Mouse (Mus musculus): ENCODE measurements around the gene Hivep1. TPM values are rescaled to one million over a fixed set of nuclear protein-coding genes. Genes with fewer than 3 reads are reported as not detected.

Gene Hivep1
- total and polyA plus RNA-seq, 3 experiments: 2.2 to 15.9 TPM; not detected in 1

DNA sequence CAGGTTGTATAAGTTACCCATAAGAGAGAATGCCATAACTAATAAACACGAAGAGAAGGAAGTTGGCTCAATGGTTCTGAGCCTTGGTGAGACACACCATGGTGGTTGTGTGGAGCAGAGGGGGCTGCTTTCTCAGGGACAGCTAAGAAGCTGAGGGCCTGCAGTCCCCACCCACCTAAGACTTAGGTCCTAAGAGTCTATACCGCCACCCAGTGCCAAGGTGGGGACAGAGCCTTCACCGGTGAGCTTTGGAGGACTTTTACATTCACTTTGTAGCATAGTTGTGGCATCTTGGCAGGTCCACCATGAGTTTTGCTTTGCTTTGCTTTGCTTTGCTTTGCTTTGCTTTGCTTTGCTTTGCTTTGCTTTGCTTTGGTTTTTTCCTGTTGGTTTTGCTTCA, 92.8 kb downstream of the Hivep1 start:
- H3K79me2 ChIP-seq (ENCODE audit: control insufficient read depth, insufficient read depth, low read length, poor library complexity): no peaks in the 10 kb centered on the region
- no peaks in the 10 kb centered on the region for H3K36me3 ChIP-seq (ENCODE audit: control insufficient read depth in 1 of 2, insufficient read depth in 2 of 2, low read length in 2 of 2)
- no peak for TF ChIP-seq ETS1 (IDR thresholded peaks at IDR 0.05; ENCODE audit: low read depth, low read length)
- TF ChIP-seq BHLHE40 (IDR thresholded peaks at IDR 0.05; ENCODE audit: borderline replicate concordance, low read depth, low read length): no peak
- TF ChIP-seq ZNF384 (IDR thresholded peaks at IDR 0.05; ENCODE audit: low read depth, low read length): no peak
- TF ChIP-seq MYC (IDR thresholded peaks at IDR 0.05; ENCODE audit: low read depth, low read length): no peak
- TF ChIP-seq CHD1 (IDR thresholded peaks at IDR 0.05; ENCODE audit: low read depth, low read length): no peak
- no peak for TF ChIP-seq MXI1 (IDR thresholded peaks at IDR 0.05; ENCODE audit: low read depth, low read length)
- TF ChIP-seq ELF1 (IDR thresholded peaks at IDR 0.05; ENCODE audit: low read depth, low read length): no peak
- TF ChIP-seq TBP (IDR thresholded peaks at IDR 0.05; ENCODE audit: low read depth, low read length): no peak
- no peak for TF ChIP-seq E2F4 (IDR thresholded peaks at IDR 0.05; ENCODE audit: borderline replicate concordance, low read depth, low read length)
- peak; percentile 37 for TF ChIP-seq RAD21 (IDR thresholded peaks at IDR 0.05; ENCODE audit: low read depth, low read length)
- no peak for TF ChIP-seq ZC3H11A (IDR thresholded peaks at IDR 0.05; ENCODE audit: low read depth, low read length)
- peak; percentile 41 for TF ChIP-seq SMC3 (IDR thresholded peaks at IDR 0.05; ENCODE audit: low read depth, low read length)
- TF ChIP-seq GABPA (IDR thresholded peaks at IDR 0.05; ENCODE audit: low read depth, low read length): no peak
- no peak for TF ChIP-seq USF1 (IDR thresholded peaks at IDR 0.05; ENCODE audit: low read depth, low read length)
- no peak for TF ChIP-seq POLR2AphosphoS2 (IDR thresholded peaks at IDR 0.05; ENCODE audit: low read length)
- peak; percentile 5 to 46 (median 38); a peak in 4 of 6 replicates for TF ChIP-seq CTCF (IDR thresholded peaks at IDR 0.05 in 2 of 3, conservative IDR thresholded peaks at IDR 0.05 in 1 of 3; ENCODE audit: control insufficient read depth in 1 of 3, insufficient read depth in 1 of 3, low read depth in 2 of 3, low read length in 3 of 3, poor library complexity in 1 of 3, severe bottlenecking in 1 of 3)
- TF ChIP-seq TCF12 (IDR thresholded peaks at IDR 0.05; ENCODE audit: low read depth, low read length): no peak
- H3K4me3 ChIP-seq (ENCODE audit: control insufficient read depth in 1 of 2, insufficient read depth in 1 of 2, low read depth in 2 of 2, low read length in 2 of 2): no peak overlapping the region
- no peaks in the 10 kb centered on the region for H3K9me3 ChIP-seq (replicated peaks; ENCODE audit: insufficient read depth, low read length)
- H3K27ac ChIP-seq (ENCODE audit: control insufficient read depth, low read depth, low read length): no peak overlapping the region
- H3K4me1 ChIP-seq (ENCODE audit: control insufficient read depth in 1 of 2, insufficient read depth in 2 of 2, low read length in 2 of 2): no peaks in the 10 kb centered on the region
- no peaks in the 10 kb centered on the region for H3K27me3 ChIP-seq (ENCODE audit: control insufficient read depth in 1 of 2, insufficient read depth in 2 of 2, low read length in 2 of 2)
- no peak overlapping the region for H3K9ac ChIP-seq (ENCODE audit: control insufficient read depth, low read depth, low read length, poor library complexity, severe bottlenecking)
- DNase-seq (ENCODE audit: low read depth, low spot score): peak; percentile 18

DNA sequence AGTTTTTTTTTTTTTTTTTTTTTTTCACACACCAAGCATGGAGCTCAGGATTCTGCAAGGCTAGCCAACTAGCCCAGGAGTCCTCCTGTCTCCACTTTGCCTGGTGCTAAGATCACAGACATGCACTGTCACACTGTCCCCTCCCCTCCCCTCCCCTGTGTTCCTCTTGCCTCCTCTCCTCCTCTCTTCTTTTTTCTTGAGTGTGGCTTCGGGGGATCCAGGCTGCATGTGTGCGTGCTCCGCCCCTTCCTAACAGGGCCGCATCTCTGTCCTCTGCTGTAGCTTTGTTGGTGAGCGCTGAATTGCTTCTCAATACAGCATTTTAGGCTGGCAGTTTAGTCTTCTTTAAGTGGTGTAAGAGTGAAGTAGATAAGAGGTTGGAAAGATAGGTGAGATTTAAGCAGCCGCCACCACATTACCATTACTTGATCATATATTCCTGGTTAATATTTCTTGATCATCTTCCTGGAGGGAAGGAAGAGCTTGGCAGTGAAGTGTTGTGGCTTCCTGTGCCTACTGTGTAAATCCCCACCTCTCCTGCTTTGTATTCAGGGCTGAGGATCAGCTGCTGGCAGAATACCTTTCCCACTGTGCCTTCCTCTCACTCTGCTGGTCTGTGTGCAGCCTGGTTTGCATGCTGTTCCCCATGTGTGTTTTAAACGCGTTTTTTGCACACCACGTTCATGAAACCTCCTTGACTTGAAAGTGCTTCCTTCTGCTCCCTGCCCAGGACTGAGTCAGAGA, 97.7 kb downstream of the Hivep1 start:
- no peaks in the 10 kb centered on the region for H3K36me3 ChIP-seq (ENCODE audit: control insufficient read depth in 1 of 2, insufficient read depth in 2 of 2, low read length in 2 of 2)
- no peaks in the 10 kb centered on the region for H3K79me2 ChIP-seq (ENCODE audit: control insufficient read depth, insufficient read depth, low read length, poor library complexity)
- no peaks in the 10 kb centered on the region for H3K27me3 ChIP-seq (ENCODE audit: control insufficient read depth in 1 of 2, insufficient read depth in 2 of 2, low read length in 2 of 2)
- no peaks in the 10 kb centered on the region for H3K9me3 ChIP-seq (replicated peaks; ENCODE audit: insufficient read depth, low read length)
- H3K27ac ChIP-seq (ENCODE audit: control insufficient read depth, low read depth, low read length): no peak overlapping the region
- H3K4me1 ChIP-seq (ENCODE audit: control insufficient read depth in 1 of 2, insufficient read depth in 2 of 2, low read length in 2 of 2): no peaks in the 10 kb centered on the region
- DNase-seq (ENCODE audit: low read depth, low spot score): no peak
- TF ChIP-seq POLR2AphosphoS5 (IDR thresholded peaks at IDR 0.05; ENCODE audit: borderline replicate concordance, low read depth, low read length): no peak
- no peak overlapping the region for H3K9ac ChIP-seq (ENCODE audit: control insufficient read depth, low read depth, low read length, poor library complexity, severe bottlenecking)
- no peak overlapping the region for H3K4me3 ChIP-seq (ENCODE audit: control insufficient read depth in 1 of 2, insufficient read depth in 1 of 2, low read depth in 2 of 2, low read length in 2 of 2)
